Mouse (Mus musculus) lung, embryonic 15.5 days (tissue): Measurements from ENCODE around the gene Comtd1. TPM values are rescaled to one million over a fixed set of nuclear protein-coding genes. Genes with fewer than 3 reads are reported as not detected.

ENCODE experiments used
- ATAC-seq: fragments of 200-750 bp; cut with Nextera tagmentation; 2 replicates; pipeline ENCODE4 v1.8.0; 2017; ENCODE audit warnings: moderate number of reproducible peaks, borderline replicate concordance; ENCODE audit not compliant: low FRiP score, low TSS enrichment; ENCODE audit errors: extremely low read depth
- H3K27ac ChIP-seq: fragments of 300-500 bp; sonication (generic); 2 replicates; pipeline ENCODE4 v1.5.1; 2015; ENCODE audit warnings: moderate library complexity, mild to moderate bottlenecking, inconsistent platforms
- H3K27me3 ChIP-seq: fragments of 300-500 bp; sonication (generic); 2 replicates; pipeline ENCODE4 v1.6.1; 2015; ENCODE audit warnings: inconsistent platforms
- H3K36me3 ChIP-seq: fragments of 300-500 bp; sonication (generic); 2 replicates; pipeline ENCODE4 v1.6.1; 2015; ENCODE audit warnings: inconsistent platforms
- H3K4me1 ChIP-seq: fragments of 300-500 bp; sonication (generic); 2 replicates; pipeline ENCODE4 v1.6.1; 2015; ENCODE audit warnings: inconsistent platforms
- H3K4me2 ChIP-seq: fragments of 300-500 bp; sonication (generic); 2 replicates; pipeline ENCODE4 v1.6.1; 2015; ENCODE audit warnings: inconsistent platforms, mild to moderate bottlenecking, moderate library complexity
- H3K4me3 ChIP-seq: fragments of 300-500 bp; sonication (generic); 2 replicates; pipeline ENCODE4 v1.5.1; 2015; ENCODE audit warnings: mild to moderate bottlenecking, inconsistent platforms
- H3K9ac ChIP-seq: fragments of 300-500 bp; sonication (generic); 2 replicates; pipeline ENCODE4 v1.6.1; 2015; ENCODE audit warnings: inconsistent platforms
- H3K9me3 ChIP-seq: fragments of 300-500 bp; sonication (generic); 2 replicates; pipeline ENCODE4 v1.6.1; 2016; ENCODE audit warnings: inconsistent platforms
- WGBS: fragments of 180-500 bp; shearing (Covaris S2); methylation state at CpG from one replicate; pipeline ENCODE4 v1.1.7; 2015; 5-methylcytosine and 5-hydroxymethylcytosine counted together
- polyA plus RNA-seq: library from polyadenylated mRNA; unstranded; fragments of >200 nt; fragmentation: Nextera tagmentation; extraction: Ambion mirVana; gene quantifications from 2 replicates; pipeline ENCODE4 v1.2.1, GENCODE M21; 2015

The Comtd1 gene
- polyA plus RNA-seq: 15.0 and 16.9 TPM in 2 replicates

DNA sequence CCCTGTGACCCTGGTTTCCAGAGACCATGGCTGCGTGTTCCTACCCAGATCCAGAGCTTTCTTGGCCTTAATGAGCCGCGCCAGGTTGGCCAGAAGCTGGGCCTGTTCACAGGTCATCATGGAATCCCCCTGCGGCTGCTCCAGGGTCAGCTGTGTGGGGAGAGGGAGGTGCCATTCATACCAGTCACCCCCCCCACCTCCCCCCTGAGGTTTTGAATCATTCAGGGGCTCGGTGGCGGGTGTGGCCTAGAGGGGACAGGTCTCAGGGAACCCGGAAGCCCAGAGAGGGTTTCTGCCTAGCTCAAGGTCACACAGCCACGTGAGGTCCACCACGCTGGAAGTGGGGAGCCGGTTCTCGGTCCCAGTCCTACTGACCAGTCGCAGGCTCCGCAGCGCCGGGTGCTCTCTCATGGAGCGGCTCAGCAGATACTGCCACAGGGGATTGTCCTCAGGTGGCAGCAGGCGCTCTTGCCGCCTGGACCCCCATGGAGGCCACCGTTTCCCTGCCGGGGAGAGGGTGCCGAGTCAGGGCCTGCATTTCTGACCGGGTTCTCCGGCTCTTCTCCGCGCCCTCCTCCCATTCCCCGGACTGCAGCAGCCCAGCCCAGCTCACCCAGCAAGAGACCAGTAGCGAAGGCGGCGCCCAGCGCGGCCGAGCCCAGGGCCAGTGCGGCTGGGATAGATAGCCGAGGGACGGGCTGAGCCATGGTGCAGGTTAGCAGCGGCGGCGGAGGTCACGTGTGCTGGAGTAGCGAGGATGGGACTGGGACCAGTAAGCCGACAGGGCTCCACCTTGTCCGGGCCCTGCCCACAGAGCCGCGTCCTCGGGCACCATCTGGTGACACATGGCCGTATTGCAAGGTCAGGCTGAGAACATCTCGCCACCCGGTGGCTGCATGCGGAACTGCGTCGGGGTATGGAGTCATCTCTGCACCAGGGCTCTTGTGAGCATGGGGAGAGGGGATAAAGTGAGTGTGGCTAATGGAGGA lies at the start of gene Comtd1:
Gene Comtd1, minus strand, starts transcription at position 812 of the 989 bp plus-strand sequence.
- H3K4me1 ChIP-seq: peaks cover 31% of the 10 kb centered on the region
- under 1% methylated on average over 51 of the region's 51 CpGs for whole genome bisulfite sequencing
- peaks cover 34% of the 10 kb centered on the region for H3K36me3 ChIP-seq
- no peaks in the 10 kb centered on the region for H3K27me3 ChIP-seq
- peak within 1 kb of the TSS; percentile 79 for H3K27ac ChIP-seq
- H3K4me3 ChIP-seq: peak within 1 kb of the TSS; percentile 57
- H3K9me3 ChIP-seq: no peaks in the 10 kb centered on the region
- ATAC-seq: peak; percentile 88
- H3K9ac ChIP-seq: peak within 1 kb of the TSS; percentile 56
- peak within 1 kb of the TSS; percentile 90 for H3K4me2 ChIP-seq

DNA sequence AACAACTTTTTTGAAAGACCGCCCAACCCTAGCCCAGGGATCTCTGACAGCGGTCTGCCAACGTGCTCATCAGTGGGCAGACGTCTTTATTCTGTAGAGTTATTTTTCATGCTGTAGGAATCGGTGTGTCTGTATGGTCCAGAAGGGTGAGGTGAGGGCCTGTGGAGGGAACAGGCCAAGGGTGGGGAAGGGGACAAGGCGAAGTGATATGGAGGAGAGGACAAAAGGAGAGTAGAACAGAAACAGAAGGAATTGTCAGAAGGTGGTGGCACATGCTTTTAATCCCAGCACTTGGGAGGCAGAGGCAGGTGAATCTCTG lies 43.5 kb upstream of the Comtd1 start:
- no peak for ATAC-seq
- WGBS: 57% methylated on average over 6 of the region's 6 CpGs
- H3K27me3 ChIP-seq: no peaks in the 10 kb centered on the region
- peaks cover 16% of the 10 kb centered on the region for H3K4me1 ChIP-seq
- H3K36me3 ChIP-seq: no peaks in the 10 kb centered on the region
- H3K9me3 ChIP-seq: no peaks in the 10 kb centered on the region
- no peak overlapping the region for H3K27ac ChIP-seq
- no peak overlapping the region for H3K4me2 ChIP-seq
- no peak overlapping the region for H3K9ac ChIP-seq
- no peak overlapping the region for H3K4me3 ChIP-seq

DNA sequence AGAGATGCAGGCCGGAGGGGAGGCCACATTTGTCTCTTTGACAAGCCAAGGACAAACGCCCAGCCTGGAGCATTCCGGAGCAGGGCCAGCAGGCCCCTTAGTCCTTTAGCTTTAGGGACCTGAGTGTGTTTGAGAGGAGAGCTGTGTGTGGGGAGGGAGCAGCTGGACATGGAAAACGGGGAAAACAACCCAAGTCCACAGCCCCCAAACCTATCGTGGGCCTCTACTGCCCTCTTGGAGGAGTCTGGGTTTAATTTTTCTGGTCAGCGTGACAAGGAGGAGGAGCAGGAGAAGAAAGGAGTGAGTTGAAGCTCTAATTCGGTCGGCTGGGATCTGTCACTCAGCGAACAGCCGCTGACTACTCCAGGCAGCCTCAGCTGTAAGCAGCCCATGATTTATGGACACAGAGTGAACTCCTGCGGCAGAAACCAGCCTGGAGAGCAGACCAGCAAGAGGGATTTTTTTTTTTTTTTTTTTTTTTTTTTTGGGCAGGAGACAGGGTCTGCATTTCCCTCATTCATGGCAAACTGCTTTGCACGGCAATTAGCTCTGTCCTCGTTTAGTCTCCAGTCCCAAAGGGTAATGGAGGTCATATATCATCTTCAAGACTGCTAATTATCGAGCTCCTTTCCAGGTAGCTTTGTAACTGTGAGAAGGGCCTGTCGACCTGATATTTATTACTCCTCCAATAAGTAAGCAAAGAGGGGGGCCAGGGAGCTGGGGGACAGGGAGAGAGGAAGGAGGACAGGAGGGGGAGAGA lies 43.0 kb upstream of the Comtd1 start:
- Histone ChIP-seq H3K36me3 (no peaks in the 10 kb centered on the region), H3K4me3 (no peak overlapping the region), H3K27ac (peak overlapping the region; percentile 76), H3K4me1 (peaks cover 16% of the 10 kb centered on the region), H3K9ac (no peak overlapping the region), H3K27me3 (no peaks in the 10 kb centered on the region), H3K9me3 (no peaks in the 10 kb centered on the region), H3K4me2 (peak overlapping the region; percentile 40)
- whole genome bisulfite sequencing: 8% methylated on average over 15 of the region's 15 CpGs
- ATAC-seq: peak; percentile 84

DNA sequence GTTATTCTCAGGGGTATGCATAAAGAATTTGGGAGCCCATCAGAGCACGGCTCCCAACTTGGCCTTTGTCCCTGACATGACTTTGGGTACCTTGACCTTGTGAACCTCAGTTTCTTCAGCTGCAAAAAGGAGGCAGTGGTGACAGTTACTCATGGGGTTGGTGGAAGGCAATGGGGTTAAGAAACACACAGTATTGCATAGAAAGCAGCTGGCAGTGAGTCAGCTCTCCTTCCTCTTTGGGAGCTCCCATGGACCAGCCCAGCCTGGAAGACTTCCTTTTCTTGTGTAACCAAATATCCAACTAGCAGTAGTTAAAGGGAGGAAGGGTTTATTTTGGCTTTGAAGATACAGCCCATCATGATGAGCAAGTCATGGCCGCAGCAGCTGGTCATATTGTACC lies 41.7 kb upstream of the Comtd1 start:
- Histone ChIP-seq H3K36me3 (no peaks in the 10 kb centered on the region), H3K9ac (no peak overlapping the region), H3K27ac (no peak overlapping the region), H3K9me3 (no peaks in the 10 kb centered on the region), H3K4me2 (no peak overlapping the region), H3K4me1 (peaks cover 16% of the 10 kb centered on the region), H3K27me3 (no peaks in the 10 kb centered on the region), H3K4me3 (no peak overlapping the region)
- 70% methylated on average over 2 of the region's 2 CpGs for WGBS
- ATAC-seq: no peak

GRCm38 (mm10) chr14:21866816-21867215 lies 18.0 kb upstream of the Comtd1 start:
- Histone ChIP-seq H3K4me2 (no peak overlapping the region), H3K27me3 (no peaks in the 10 kb centered on the region), H3K9ac (no peak overlapping the region), H3K36me3 (no peaks in the 10 kb centered on the region), H3K4me1 (no peaks in the 10 kb centered on the region), H3K27ac (no peak overlapping the region), H3K9me3 (no peaks in the 10 kb centered on the region), H3K4me3 (no peak overlapping the region)
- 67% methylated on average over 7 of the region's 7 CpGs for WGBS
- ATAC-seq: no peak

GRCm38 (mm10) chr14:21866291-21866690 lies 17.5 kb upstream of the Comtd1 start:
- 36% methylated on average over 7 of the region's 7 CpGs for WGBS
- H3K4me1 ChIP-seq: no peaks in the 10 kb centered on the region
- H3K27me3 ChIP-seq: no peaks in the 10 kb centered on the region
- no peak overlapping the region for H3K9ac ChIP-seq
- no peaks in the 10 kb centered on the region for H3K9me3 ChIP-seq
- no peaks in the 10 kb centered on the region for H3K36me3 ChIP-seq
- H3K4me3 ChIP-seq: no peak overlapping the region
- H3K27ac ChIP-seq: no peak overlapping the region
- no peak for ATAC-seq
- no peak overlapping the region for H3K4me2 ChIP-seq

DNA sequence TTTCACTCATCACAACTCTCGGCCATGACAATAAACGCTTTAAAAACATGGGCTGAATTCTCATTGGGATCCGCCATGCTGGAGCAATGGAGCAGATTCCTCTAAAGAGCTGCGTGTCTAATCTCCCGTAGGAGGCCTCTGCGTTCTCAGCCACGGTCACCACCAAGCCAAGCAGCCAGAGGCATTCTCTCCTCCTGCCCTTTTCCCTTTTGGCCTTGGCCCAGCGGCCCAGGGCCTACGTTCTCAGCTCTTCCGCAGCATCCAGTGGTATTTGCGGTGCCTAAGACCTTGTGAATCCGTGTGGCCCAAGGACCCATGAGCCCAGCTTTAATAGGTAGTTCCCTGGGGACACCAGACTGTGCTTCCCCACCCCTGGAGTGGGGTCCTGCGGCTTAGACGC lies 8.1 kb upstream of the Comtd1 start:
- H3K4me1 ChIP-seq: peaks cover 24% of the 10 kb centered on the region
- H3K9me3 ChIP-seq: no peaks in the 10 kb centered on the region
- no peak overlapping the region for H3K4me2 ChIP-seq
- no peaks in the 10 kb centered on the region for H3K27me3 ChIP-seq
- no peak overlapping the region for H3K4me3 ChIP-seq
- H3K36me3 ChIP-seq: no peaks in the 10 kb centered on the region
- ATAC-seq: no peak
- WGBS: 86% methylated on average over 14 of the region's 14 CpGs
- H3K9ac ChIP-seq: no peak overlapping the region
- H3K27ac ChIP-seq: no peak overlapping the region

- Histone ChIP-seq H3K27ac (no peak overlapping the region), H3K4me1 (peaks cover 24% of the 10 kb centered on the region), H3K27me3 (no peaks in the 10 kb centered on the region), H3K4me2 (no peak overlapping the region), H3K36me3 (no peaks in the 10 kb centered on the region), H3K9ac (no peak overlapping the region), H3K9me3 (no peaks in the 10 kb centered on the region), H3K4me3 (no peak overlapping the region)
- no peak for ATAC-seq
- 45% methylated on average over 3 of the region's 3 CpGs for WGBS
Observed at GRCm38 (mm10) chr14:21855961-21856360, 7.2 kb upstream of the Comtd1 start.

- Histone ChIP-seq H3K4me1 (peaks cover 24% of the 10 kb centered on the region), H3K27me3 (no peaks in the 10 kb centered on the region), H3K4me2 (peak overlapping the region; percentile 52), H3K9me3 (no peaks in the 10 kb centered on the region), H3K4me3 (no peak overlapping the region), H3K9ac (no peak overlapping the region), H3K36me3 (no peaks in the 10 kb centered on the region), H3K27ac (peak overlapping the region; percentile 51)
- WGBS: 53% methylated on average over 9 of the region's 9 CpGs
- ATAC-seq: no peak
Observed at GRCm38 (mm10) chr14:21854271-21854670, 5.5 kb upstream of the Comtd1 start.

GRCm38 (mm10) chr14:21853456-21854109 lies 4.8 kb upstream of the Comtd1 start:
- no peak for ATAC-seq
- 13% methylated on average over 17 of the region's 17 CpGs for WGBS
- Histone ChIP-seq H3K36me3 (no peaks in the 10 kb centered on the region), H3K9me3 (no peaks in the 10 kb centered on the region), H3K4me3 (peak overlapping the region; percentile 15; the same call in 1 of the 2 replicates), H3K27me3 (no peaks in the 10 kb centered on the region), H3K4me1 (peaks cover 24% of the 10 kb centered on the region), H3K9ac (no peak overlapping the region), H3K4me2 (peak overlapping the region; percentile 52), H3K27ac (peak overlapping the region; percentile 51)

DNA sequence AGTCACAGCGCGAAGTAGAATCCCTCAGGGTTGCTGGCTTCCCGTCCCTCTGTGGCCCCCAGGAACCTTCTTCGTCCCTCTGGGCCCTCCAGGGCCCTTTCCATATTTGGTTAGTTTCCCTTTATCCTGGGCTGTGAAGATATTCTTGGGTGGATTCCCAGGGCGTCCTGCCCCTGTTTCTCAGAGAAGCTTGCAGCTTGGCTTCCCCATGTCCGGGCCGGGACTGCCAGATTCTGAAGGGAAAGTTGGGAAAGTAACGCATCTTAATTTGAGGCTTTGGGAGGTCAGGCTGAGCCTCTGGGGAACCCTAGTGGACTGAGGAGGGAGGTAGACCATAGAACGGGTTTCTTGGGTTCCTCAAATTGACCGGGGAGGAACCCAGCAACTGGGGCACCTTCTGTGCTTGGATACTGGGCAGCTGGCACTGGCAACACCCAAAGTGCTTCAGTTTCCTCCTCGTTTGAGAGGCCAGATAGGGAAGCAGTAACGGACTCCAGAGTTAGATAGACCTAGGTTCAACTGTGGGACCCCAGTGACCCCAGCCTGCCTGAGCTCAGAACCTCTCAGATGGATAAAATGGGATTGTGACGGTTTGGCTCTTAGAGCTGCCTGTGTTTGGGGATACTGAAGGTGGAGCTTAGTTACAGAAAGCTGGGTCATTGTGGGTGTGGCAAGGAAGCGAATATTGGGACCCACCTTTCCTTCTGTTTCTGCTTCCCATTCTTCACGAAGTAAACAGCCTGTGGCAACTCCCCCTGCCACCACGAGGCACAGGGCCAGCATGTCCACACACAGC lies 3.4 kb upstream of the Comtd1 start:
- 68% methylated on average over 16 of the region's 16 CpGs for WGBS
- H3K27ac ChIP-seq: no peak overlapping the region
- no peak overlapping the region for H3K4me3 ChIP-seq
- H3K36me3 ChIP-seq: no peaks in the 10 kb centered on the region
- peaks cover 37% of the 10 kb centered on the region for H3K4me1 ChIP-seq
- H3K9ac ChIP-seq: no peak overlapping the region
- no peak overlapping the region for H3K4me2 ChIP-seq
- H3K27me3 ChIP-seq: no peaks in the 10 kb centered on the region
- H3K9me3 ChIP-seq: no peaks in the 10 kb centered on the region
- ATAC-seq: no peak
